Mouse (Mus musculus) lung, postnatal 0 days (tissue): ENCODE data around the gene Pcdh15.

Experiments used
- CTCF ChIP-seq: IDR thresholded peaks from 2 replicates; pipeline ENCODE4 v1.5.1; 2016; ENCODE audit warnings: antibody characterized with exemption, mild to moderate bottlenecking
- EP300 ChIP-seq: IDR thresholded peaks from 2 replicates; pipeline ENCODE4 v1.6.1; 2016; ENCODE audit warnings: antibody characterized with exemption, mild to moderate bottlenecking, control low read depth

DNA sequence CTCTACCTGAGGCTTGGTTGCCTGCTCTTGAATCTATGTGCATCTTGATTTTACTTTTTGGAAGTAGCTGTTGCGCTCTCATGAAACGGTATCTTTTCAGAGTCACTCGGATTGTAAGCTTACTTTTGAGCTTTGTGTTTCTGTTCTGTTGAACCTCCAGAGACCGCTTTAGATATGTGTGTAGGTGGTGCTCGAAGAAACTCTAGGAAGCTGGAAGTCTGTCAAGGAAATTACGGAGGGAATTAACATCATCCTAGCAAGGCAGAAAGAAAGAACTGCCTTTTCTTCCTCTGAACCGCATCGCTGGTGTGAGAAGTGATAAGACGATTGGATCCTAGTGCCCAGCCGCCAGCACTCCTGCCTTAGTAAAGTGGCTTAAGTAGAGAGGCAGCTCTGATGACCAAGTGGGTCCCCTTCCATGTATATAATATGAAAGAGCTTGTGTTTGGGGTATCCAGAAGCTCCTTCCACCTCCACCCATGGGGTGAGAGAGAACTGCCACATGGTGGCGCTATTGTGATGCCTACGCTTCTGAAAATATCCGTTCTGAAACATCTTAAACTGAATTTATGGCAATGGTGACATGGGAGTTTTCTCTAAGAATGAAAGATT is 4.3 kb downstream of the Pcdh15 start:
- TF ChIP-seq CTCF (peak; percentile 27; the same call in 1 of the 2 replicates), EP300 (no peak)
